In genomic region chr7:66387813-66388521, GRCm38 (mm10) we compare ENCODE assay signal across 8 mouse cellular contexts. TPM values are rescaled to one million over a fixed set of nuclear protein-coding genes. Genes with fewer than 3 reads are reported as not detected.
DNase-seq lines count a peak whose midpoint lies in the region; ATAC-seq and TF ChIP-seq lines count a peak whose summit lies in the region.

Gene Lrrk1 (minus strand): TSS chr7:66388350.

- H3K4me2 ChIP-seq in lung, embryonic 16.5 days (ENCODE audit: low read depth, low read length), result peak within 1 kb of the TSS; percentile 93

- TF ChIP-seq EP300 in MEL (IDR thresholded peaks at IDR 0.05; ENCODE audit: low read depth in 1 of 2, low read length in 2 of 2), result no peak

- H3K27me3 ChIP-seq in MEL (ENCODE audit: control insufficient read depth in 1 of 2, insufficient read depth in 2 of 2, low read length in 2 of 2), result no peaks in the 10 kb centered on the region
- no peaks in the 10 kb centered on the region for H3K27me3 ChIP-seq in kidney, adult 2 months (replicated peaks; ENCODE audit: control insufficient read depth, insufficient read depth, low read length)
- no peaks in the 10 kb centered on the region for H3K27me3 ChIP-seq in lung, embryonic 16.5 days (ENCODE audit: control insufficient read depth, insufficient read depth, low read depth, low read length)

- peaks cover 15% of the 10 kb centered on the region for H3K79me2 ChIP-seq in MEL (ENCODE audit: control insufficient read depth, insufficient read depth, low read length, poor library complexity)

- DNase-seq in 3134 (ENCODE audit: extremely low read depth, insufficient read length, low spot score) (peak; percentile 81), MEL (ENCODE audit: low read depth, low spot score) (peak; percentile 84)
- peak; percentile 75 for DNase-seq in embryo, embryonic 9.5 days (ENCODE audit: extremely low spot score)
- DNase-seq in heart, adult 9 months (ENCODE audit: low spot score in 2 of 2), result peak; percentile 60 to 70
- peak; percentile 72 for DNase-seq in kidney, adult 2 months
- no peak for DNase-seq in cerebellum, adult 11 months

- TF ChIP-seq RAD21 in MEL (IDR thresholded peaks at IDR 0.05; ENCODE audit: low read depth, low read length), result no peak

- WGBS in kidney, adult 2 months, result under 1% methylated on average over 70 of the region's 70 CpGs
- under 1% methylated on average over 66 of the region's 70 CpGs for WGBS in lung, embryonic 16.5 days
- 1% methylated on average over 70 of the region's 70 CpGs for WGBS in olfactory bulb, adult 2 months

- peaks cover 0 to 3% of the 10 kb centered on the region in 2 experiments; a peak in 2 of 4 replicates for H3K36me3 ChIP-seq in MEL (ENCODE audit: control insufficient read depth in 1 of 2, insufficient read depth in 2 of 2, low read length in 2 of 2)
- no peaks in the 10 kb centered on the region for H3K36me3 ChIP-seq in kidney, adult 2 months (ENCODE audit: control insufficient read depth, insufficient read depth, low read length)
- no peaks in the 10 kb centered on the region for H3K36me3 ChIP-seq in lung, embryonic 16.5 days (ENCODE audit: control insufficient read depth, insufficient read depth, low read length)

- peaks cover 0 to 11% of the 10 kb centered on the region in 2 experiments; a peak in 2 of 4 replicates for H3K4me1 ChIP-seq in MEL (ENCODE audit: control insufficient read depth in 1 of 2, insufficient read depth in 2 of 2, low read length in 2 of 2)
- H3K4me1 ChIP-seq in kidney, adult 2 months (ENCODE audit: control insufficient read depth, insufficient read depth, low read length), result peaks cover 13% of the 10 kb centered on the region; the same call in 1 of the 2 replicates
- peaks cover 24% of the 10 kb centered on the region for H3K4me1 ChIP-seq in lung, embryonic 16.5 days (replicated peaks; ENCODE audit: control insufficient read depth, insufficient read depth, low read length)
- peaks cover 13% of the 10 kb centered on the region for H3K4me1 ChIP-seq in olfactory bulb, adult 2 months (ENCODE audit: control insufficient read depth, insufficient read depth, low read length)

- peak; percentile 76 to 79; a peak in 3 of 4 replicates for TF ChIP-seq POLR2A in MEL (IDR thresholded peaks at IDR 0.05; ENCODE audit: control insufficient read depth in 1 of 2, insufficient read depth in 1 of 2, low read depth in 1 of 2, low read length in 2 of 2, poor library complexity in 1 of 2)
- TF ChIP-seq POLR2A in kidney, adult 2 months (IDR thresholded peaks at IDR 0.05; ENCODE audit: low read depth, low read length), result no peak
- no peak for TF ChIP-seq POLR2A in olfactory bulb, adult 2 months (IDR thresholded peaks at IDR 0.05; ENCODE audit: insufficient read depth, low read depth, low read length)

- peak within 1 kb of the TSS; percentile 95 for H3K9ac ChIP-seq in MEL (ENCODE audit: control insufficient read depth, low read depth, low read length, poor library complexity, severe bottlenecking)
- H3K9ac ChIP-seq in lung, embryonic 16.5 days (ENCODE audit: low read length), result peak within 1 kb of the TSS; percentile 96

- H3K9me3 ChIP-seq in MEL (replicated peaks; ENCODE audit: insufficient read depth, low read length), result no peaks in the 10 kb centered on the region
- no peaks in the 10 kb centered on the region for H3K9me3 ChIP-seq in lung, embryonic 16.5 days (ENCODE audit: control insufficient read depth, low read length)

- TF ChIP-seq CTCF in MEL (IDR thresholded peaks at IDR 0.05 in 2 of 3, conservative IDR thresholded peaks at IDR 0.05 in 1 of 3; ENCODE audit: control insufficient read depth in 1 of 3, insufficient read depth in 1 of 3, low read depth in 2 of 3, low read length in 3 of 3, poor library complexity in 1 of 3, severe bottlenecking in 1 of 3), result peak in 2 of 3 experiments; percentile 3 to 12; a peak in 1 of 6 replicates
- 0 out of 2 replicates have a peak, but pooled peaks have one; percentile 35 for TF ChIP-seq CTCF in kidney, adult 2 months (conservative IDR thresholded peaks at IDR 0.05; ENCODE audit: insufficient read depth, insufficient read length, low read depth, low read length)
- no peak for TF ChIP-seq CTCF in olfactory bulb, adult 2 months (IDR thresholded peaks at IDR 0.05; ENCODE audit: insufficient read depth, low read depth, low read length)

- H3K27ac ChIP-seq in MEL (ENCODE audit: control insufficient read depth, low read depth, low read length), result peak within 1 kb of the TSS; percentile 61
- peak within 1 kb of the TSS; percentile 77 for H3K27ac ChIP-seq in kidney, adult 2 months (ENCODE audit: insufficient read depth, low read depth, low read length)
- H3K27ac ChIP-seq in lung, embryonic 16.5 days (ENCODE audit: low read length), result peak within 1 kb of the TSS; percentile 84
- no peak within 1 kb of the TSS for H3K27ac ChIP-seq in olfactory bulb, adult 2 months (ENCODE audit: insufficient read depth, low read depth, low read length)

- peak; percentile 85 for ATAC-seq in lung, embryonic 16.5 days (ENCODE audit: low read depth)

- H3K4me3 ChIP-seq in MEL (ENCODE audit: control insufficient read depth in 1 of 2, insufficient read depth in 1 of 2, low read depth in 2 of 2, low read length in 2 of 2), result peak within 1 kb of the TSS; percentile 89 to 97
- peak within 1 kb of the TSS; percentile 71 for H3K4me3 ChIP-seq in kidney, adult 2 months (ENCODE audit: insufficient read depth, low read depth, low read length)
- H3K4me3 ChIP-seq in lung, embryonic 16.5 days (ENCODE audit: low read length), result peak within 1 kb of the TSS; percentile 90
- H3K4me3 ChIP-seq in olfactory bulb, adult 2 months (ENCODE audit: insufficient read depth, low read depth, low read length), result peak within 1 kb of the TSS; percentile 50

TF ChIP-seq in MEL, 35 proteins besides CTCF, POLR2A, EP300 and RAD21:
- TF ChIP-seq ZMIZ1 (IDR thresholded peaks at IDR 0.05; ENCODE audit: low read depth, low read length), result peak; percentile 60; the same call in 1 of the 2 replicates
- peak; percentile 95 for TF ChIP-seq UBTF (IDR thresholded peaks at IDR 0.05; ENCODE audit: borderline replicate concordance, insufficient read depth, low read depth, low read length)
- peak; percentile 35; the same call in 1 of the 2 replicates for TF ChIP-seq TCF12 (IDR thresholded peaks at IDR 0.05; ENCODE audit: low read depth, low read length)
- TF ChIP-seq HCFC1 (IDR thresholded peaks at IDR 0.05; ENCODE audit: low read depth, low read length), result no peak; the same call in 1 of the 2 replicates
- TF ChIP-seq GABPA (IDR thresholded peaks at IDR 0.05; ENCODE audit: low read depth, low read length), result no peak
- peak; percentile 49; the same call in 1 of the 2 replicates for TF ChIP-seq POLR2AphosphoS2 (IDR thresholded peaks at IDR 0.05; ENCODE audit: low read length)
- peak; percentile 63 for TF ChIP-seq NELFE (IDR thresholded peaks at IDR 0.05; ENCODE audit: low read depth, low read length)
- peak; percentile 69 for TF ChIP-seq ELF1 (IDR thresholded peaks at IDR 0.05; ENCODE audit: low read depth, low read length)
- peak; percentile 27 for TF ChIP-seq SIN3A (IDR thresholded peaks at IDR 0.05; ENCODE audit: low read length)
- 0 out of 2 replicates have a peak, but pooled peaks have one; percentile 22 for TF ChIP-seq ETS1 (IDR thresholded peaks at IDR 0.05; ENCODE audit: low read depth, low read length)
- peak; percentile 62; the same call in 1 of the 2 replicates for TF ChIP-seq MAZ (IDR thresholded peaks at IDR 0.05; ENCODE audit: low read depth, low read length)
- TF ChIP-seq GATA1 (IDR thresholded peaks at IDR 0.05; ENCODE audit: low read depth, low read length), result no peak
- TF ChIP-seq TBP (IDR thresholded peaks at IDR 0.05; ENCODE audit: low read depth, low read length), result 0 out of 2 replicates have a peak, but pooled peaks have one; percentile 37
- no peak; the same call in 1 of the 2 replicates for TF ChIP-seq MXI1 (IDR thresholded peaks at IDR 0.05; ENCODE audit: low read depth, low read length)

RNA-seq across cellular contexts. Expression of gene Lrrk1, which starts in this region (rescaled TPM):
- 9.1 and 9.8 TPM in 2 replicates for total RNA-seq in MEL (2012; rRNA removed)
- polyA plus RNA-seq in MEL (2012; ENCODE audit: insufficient read depth in 1 of 2, insufficient read length in 2 of 2, low read depth in 1 of 2, low replicate concordance in 2 of 2, missing spikeins in 1 of 2), result 10 to 100 TPM in 1 of 2 experiments, not detected in 1; 19.1 TPM
- polyA plus RNA-seq in kidney, adult 2 months (2012; rRNA removed), result 17.3 and 22.3 TPM in 2 replicates
- 29.3 and 30.5 TPM in 2 replicates for polyA plus RNA-seq in lung, embryonic 16.5 days (2015; fragmentation: Nextera tagmentation; extraction: Ambion mirVana)
- not detected in 2 replicates for polyA plus RNA-seq in olfactory bulb, adult 2 months (2012; ENCODE audit: insufficient read depth, insufficient read length, low replicate concordance, missing spikeins)

Comparison
In these comparisons a context has a peak if more than half of its experiments do, and no peak if none do; other contexts are left out.
1. POLR2A ChIP-seq: peak in MEL (2 of 2); none in kidney, adult 2 months (single experiment) and olfactory bulb, adult 2 months (single experiment).
2. Peak in every context shown above with its lines, with median percentiles within 50 percentile points of each other: H3K4me3 ChIP-seq.